Mouse (Mus musculus) kidney, postnatal 0 days (tissue): Measurements from ENCODE around the gene Gm20388. TPM values are rescaled to one million over a fixed set of nuclear protein-coding genes. Genes with fewer than 3 reads are reported as not detected.

Experiments used
- ATAC-seq: fragments of 200-750 bp; cut with Nextera tagmentation; replicated peaks from 2 replicates; pipeline ENCODE4 v1.8.0; 2017; ENCODE audit warnings: low read depth, moderate number of reproducible peaks, moderate TSS enrichment, moderate library complexity; ENCODE audit not compliant: low FRiP score
- DNase-seq: peaks from one replicate; pipeline ENCODE4 v3.0.0-alpha.2; 2016; ENCODE audit warnings: low spot score
- H3K27ac ChIP-seq: fragments of 300-500 bp; sonication (generic); 2 replicates; pipeline ENCODE4 v1.5.1; 2014; ENCODE audit warnings: mild to moderate bottlenecking
- H3K27me3 ChIP-seq: fragments of 300-500 bp; sonication (generic); 2 replicates; pipeline ENCODE4 v1.6.1; 2014; ENCODE audit warnings: low read length, mixed read lengths; ENCODE audit not compliant: insufficient read depth
- H3K36me3 ChIP-seq: fragments of 300-500 bp; sonication (generic); 2 replicates; pipeline ENCODE4 v1.6.1; 2014; ENCODE audit warnings: low read length, mixed read lengths; ENCODE audit not compliant: insufficient read depth
- H3K4me1 ChIP-seq: fragments of 300-500 bp; sonication (generic); replicated peaks from 2 replicates; pipeline ENCODE4 v1.6.1; 2014; ENCODE audit warnings: antibody characterized with exemption, low read length, mixed read lengths; ENCODE audit not compliant: insufficient read depth
- H3K4me2 ChIP-seq: fragments of 300-500 bp; sonication (generic); 2 replicates; pipeline ENCODE4 v1.6.1; 2014; ENCODE audit warnings: mild to moderate bottlenecking, low read length, moderate library complexity, mixed read lengths
- H3K4me3 ChIP-seq: fragments of 300-500 bp; sonication (generic); replicated peaks from 2 replicates; pipeline ENCODE4 v1.5.1; 2014; ENCODE audit warnings: low read depth, low read length
- H3K9ac ChIP-seq: fragments of 300-500 bp; sonication (generic); 2 replicates; pipeline ENCODE4 v1.6.1; 2014; ENCODE audit warnings: low read depth, low read length
- H3K9me3 ChIP-seq: fragments of 300-500 bp; sonication (generic); replicated peaks from 2 replicates; pipeline ENCODE4 v1.6.1; 2016; ENCODE audit warnings: low read length, inconsistent platforms, mixed read lengths
- CTCF ChIP-seq: IDR thresholded peaks from 2 replicates; pipeline ENCODE4 v1.5.1; 2016; ENCODE audit warnings: antibody characterized with exemption, low read depth, mild to moderate bottlenecking, moderate library complexity
- WGBS: fragments of 180-500 bp; shearing (Covaris S2); extraction: QIAGEN DNeasy Blood & Tissue Kit; methylation state at CpG from one replicate; pipeline ENCODE4 v1.1.7; 2014; 5-methylcytosine and 5-hydroxymethylcytosine counted together
- polyA plus RNA-seq: library from polyadenylated mRNA; unstranded; fragments of >200 nt; fragmentation: Nextera tagmentation; extraction: Ambion mirVana; gene quantifications from 2 replicates; pipeline ENCODE4 v1.2.1, GENCODE M21; 2015

The Gm20388 gene
- polyA plus RNA-seq, 1 experiment from 2014 or later: not detected

DNA sequence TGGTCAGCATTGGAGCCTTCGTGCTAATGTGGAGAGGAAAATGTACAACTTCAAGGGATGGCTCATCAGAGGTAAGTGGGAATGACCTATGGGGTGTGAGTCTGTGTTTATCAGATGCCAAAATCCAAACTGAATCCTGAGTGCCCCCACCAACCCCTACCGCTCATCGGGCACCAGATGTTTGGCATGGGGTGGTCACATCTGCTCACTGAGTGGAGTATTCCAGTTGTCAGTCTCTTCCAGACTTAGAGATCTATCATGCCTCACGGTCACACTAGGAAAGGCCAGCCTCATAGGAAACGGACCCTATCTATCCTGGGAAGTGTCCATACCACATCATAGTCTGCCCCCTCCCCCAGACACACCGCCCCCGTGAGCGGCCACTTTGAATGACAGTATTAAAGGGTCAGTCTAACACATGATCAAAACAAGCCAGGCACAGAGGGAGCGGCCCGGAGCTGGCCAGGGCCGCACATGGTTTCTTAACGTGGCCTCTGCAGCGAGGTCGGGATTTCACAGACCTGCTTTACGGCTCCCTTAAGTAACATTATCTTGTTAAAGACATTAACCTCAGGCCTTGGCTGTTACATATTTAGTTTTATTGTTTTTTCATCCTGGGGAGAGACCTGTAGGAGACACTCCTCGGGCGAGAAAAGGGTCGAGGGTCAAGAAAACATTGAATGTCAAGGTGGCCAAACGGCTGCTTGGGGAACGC, 1122.8 kb downstream of the Gm20388 start:
- no peaks in the 10 kb centered on the region for H3K4me1 ChIP-seq
- DNase-seq (peak; percentile 38), ATAC-seq (no peak; the same call in 1 of the 2 replicates)
- no peak overlapping the region for H3K4me2 ChIP-seq
- no peak overlapping the region for H3K9ac ChIP-seq
- no peaks in the 10 kb centered on the region for H3K36me3 ChIP-seq
- no peaks in the 10 kb centered on the region for H3K9me3 ChIP-seq
- peaks cover 16% of the 10 kb centered on the region for H3K27me3 ChIP-seq
- WGBS: 32% methylated on average over 20 of the region's 20 CpGs
- no peak overlapping the region for H3K4me3 ChIP-seq
- TF ChIP-seq CTCF: no peak
- no peak overlapping the region for H3K27ac ChIP-seq

- H3K27me3 ChIP-seq: peaks cover 10% of the 10 kb centered on the region
- DNase-seq: peak; percentile 18
- TF ChIP-seq CTCF: no peak
Observed at GRCm38 (mm10) chr8:121035611-121036010, 1125.0 kb downstream of the Gm20388 start.

DNA sequence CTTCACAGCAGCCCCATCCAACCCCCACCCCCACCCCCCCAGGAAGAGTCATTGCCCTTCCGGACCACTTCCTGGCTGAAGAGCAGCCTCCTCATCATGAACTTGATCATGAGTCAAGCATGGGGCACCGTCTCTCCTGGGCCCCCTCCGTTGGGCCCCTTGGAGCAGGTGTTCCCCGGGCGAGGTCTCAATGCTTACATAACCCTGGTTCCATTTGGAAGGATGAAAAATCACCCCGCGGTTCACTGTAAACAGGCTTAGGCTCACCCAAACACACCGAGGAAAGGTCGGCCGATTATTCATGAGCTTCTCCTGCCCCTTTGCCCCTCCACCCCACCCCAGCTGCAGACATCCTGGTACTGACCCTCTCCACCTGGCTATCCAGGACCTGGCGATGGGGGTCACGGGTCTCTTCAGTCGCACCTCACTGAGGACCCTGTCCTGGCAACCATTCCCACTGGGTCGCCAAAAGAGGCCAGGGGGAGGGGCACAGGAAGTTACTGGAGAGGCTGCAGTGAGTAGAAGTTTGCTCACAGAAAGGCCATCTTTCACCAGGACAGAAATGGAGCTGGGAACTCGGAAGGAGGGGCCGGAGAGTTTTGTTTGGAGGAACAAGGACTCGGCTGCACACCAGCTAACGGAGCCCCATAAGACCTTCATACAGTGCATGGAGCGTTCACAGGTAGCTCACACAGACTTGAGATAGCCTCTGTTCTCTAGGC, 1133.2 kb downstream of the Gm20388 start:
- H3K27me3 ChIP-seq: no peaks in the 10 kb centered on the region; the same call in 1 of the 2 replicates
- DNase-seq (no peak), ATAC-seq (no peak)
- TF ChIP-seq CTCF: no peak
- no peak overlapping the region for H3K4me3 ChIP-seq
- no peaks in the 10 kb centered on the region for H3K9me3 ChIP-seq
- H3K4me1 ChIP-seq: no peaks in the 10 kb centered on the region
- no peak overlapping the region for H3K9ac ChIP-seq
- no peaks in the 10 kb centered on the region for H3K36me3 ChIP-seq
- 22% methylated on average over 19 of the region's 19 CpGs for whole genome bisulfite sequencing
- no peak overlapping the region for H3K27ac ChIP-seq
- H3K4me2 ChIP-seq: 0 out of 2 replicates have a peak overlapping the region, but pooled peaks have one; percentile 3

More at GRCm38 (mm10) chr8:121035611-121036010, 1125.0 kb downstream of the Gm20388 start:
- no peak overlapping the region for H3K4me3 ChIP-seq
- H3K9me3 ChIP-seq: no peaks in the 10 kb centered on the region
- WGBS: 54% methylated on average over 8 of the region's 8 CpGs
- H3K9ac ChIP-seq: no peak overlapping the region
- H3K4me1 ChIP-seq: no peaks in the 10 kb centered on the region
- no peak overlapping the region for H3K27ac ChIP-seq
- no peak for ATAC-seq
- no peaks in the 10 kb centered on the region for H3K36me3 ChIP-seq
- H3K4me2 ChIP-seq: no peak overlapping the region

- ATAC-seq: no peak
- WGBS: 71% methylated on average over 9 of the region's 9 CpGs
Observed at GRCm38 (mm10) chr8:121047441-121047840, 1136.8 kb downstream of the Gm20388 start.

DNA sequence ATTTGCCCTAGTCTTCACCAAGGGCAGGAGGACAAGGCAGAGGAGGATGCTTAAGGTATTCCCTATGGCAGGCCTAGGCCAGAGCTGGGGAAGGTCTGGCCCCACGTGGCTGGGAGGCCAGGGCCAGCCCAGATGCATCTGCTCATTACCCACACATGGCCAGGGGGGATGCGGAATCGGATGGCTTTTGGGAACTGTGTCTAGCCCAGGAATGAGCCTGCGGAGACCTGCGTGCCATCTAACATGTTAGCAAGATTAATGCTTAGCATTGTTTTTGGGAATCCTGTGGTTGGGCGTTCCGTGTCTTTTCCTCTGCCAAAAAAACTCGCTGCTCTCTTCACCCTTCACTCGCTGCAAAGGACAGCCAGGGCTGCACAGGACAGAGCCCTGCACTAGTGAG, 1147.4 kb downstream of the Gm20388 start:
- Histone ChIP-seq H3K9me3 (no peaks in the 10 kb centered on the region), H3K4me3 (no peak overlapping the region), H3K36me3 (no peaks in the 10 kb centered on the region), H3K27me3 (peaks cover 5% of the 10 kb centered on the region; the same call in 1 of the 2 replicates), H3K4me2 (no peak overlapping the region), H3K27ac (no peak overlapping the region), H3K9ac (no peak overlapping the region), H3K4me1 (no peaks in the 10 kb centered on the region)
- ATAC-seq: no peak
- WGBS: 59% methylated on average over 9 of the region's 9 CpGs
- no peak for TF ChIP-seq CTCF
- no peak for DNase-seq

More at GRCm38 (mm10) chr8:121047441-121047840, 1136.8 kb downstream of the Gm20388 start:
- Histone ChIP-seq H3K27ac (no peak overlapping the region), H3K9ac (no peak overlapping the region), H3K36me3 (no peaks in the 10 kb centered on the region), H3K4me2 (no peak overlapping the region), H3K4me3 (no peak overlapping the region), H3K27me3 (no peaks in the 10 kb centered on the region; the same call in 1 of the 2 replicates), H3K4me1 (no peaks in the 10 kb centered on the region), H3K9me3 (no peaks in the 10 kb centered on the region)
- peak; percentile 40 for TF ChIP-seq CTCF
- DNase-seq: no peak

DNA sequence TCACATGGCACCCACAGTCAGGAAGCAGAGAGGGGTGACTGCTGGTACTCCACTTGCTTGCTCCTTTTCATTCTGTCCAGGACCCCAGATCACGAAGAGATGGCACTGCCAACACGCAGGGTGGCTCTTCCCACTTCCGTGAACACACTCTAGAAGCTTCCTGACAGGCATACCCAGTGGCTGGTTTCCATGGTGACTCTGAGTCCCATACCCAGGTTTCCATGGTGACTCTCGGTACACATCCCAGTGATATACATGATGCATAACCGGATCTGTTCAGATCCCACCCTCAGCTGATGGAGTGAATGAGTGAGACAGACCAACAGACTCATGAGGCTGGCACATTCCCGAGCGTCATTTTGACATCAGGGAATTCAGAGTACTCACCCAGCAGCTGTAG, 1148.5 kb downstream of the Gm20388 start:
- no peaks in the 10 kb centered on the region for H3K9me3 ChIP-seq
- no peaks in the 10 kb centered on the region for H3K4me1 ChIP-seq
- ATAC-seq: no peak
- H3K4me3 ChIP-seq: no peak overlapping the region
- peaks cover 5% of the 10 kb centered on the region; the same call in 1 of the 2 replicates for H3K27me3 ChIP-seq
- no peaks in the 10 kb centered on the region for H3K36me3 ChIP-seq
- DNase-seq: no peak
- no peak overlapping the region for H3K9ac ChIP-seq
- TF ChIP-seq CTCF: no peak
- WGBS: 86% methylated on average over 7 of the region's 7 CpGs
- H3K4me2 ChIP-seq: no peak overlapping the region
- H3K27ac ChIP-seq: no peak overlapping the region
